Mouse (Mus musculus) kidney, postnatal 10 days (tissue): ENCODE results near the gene Pdk2.

ENCODE experiments used
- DNase-seq: peaks from one replicate; pipeline ENCODE4 v3.0.0; 2021; ENCODE audit warnings: mixed read lengths

Gene Pdk2

GRCm38 (mm10) chr11:94986435-94986834 lies 54.7 kb downstream of the Pdk2 start:
- DNase-seq = no peak

DNA sequence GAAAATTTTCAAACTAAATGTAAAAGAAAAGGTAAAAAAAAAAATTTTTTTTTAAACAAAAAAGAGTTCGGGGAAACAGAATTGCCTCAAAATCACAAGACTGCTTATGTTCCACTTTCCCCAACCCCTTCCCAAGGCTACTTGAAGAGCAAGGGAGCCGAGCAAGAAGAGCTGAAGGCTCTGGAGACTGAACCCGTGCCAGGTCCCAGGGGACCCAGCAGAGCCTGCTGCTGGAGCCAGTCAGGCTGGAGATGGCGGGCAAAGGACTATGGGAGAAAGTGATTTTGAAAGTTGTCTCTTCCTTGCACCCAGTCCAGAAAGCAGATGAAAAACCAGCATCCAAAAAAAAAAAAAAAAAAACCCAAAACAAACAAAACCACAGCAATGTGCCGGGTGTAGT lies 55.3 kb downstream of the Pdk2 start:
- no peak for DNase-seq

- DNase-seq = no peak
Measured at GRCm38 (mm10) chr11:94985140-94985539, 56.0 kb downstream of the Pdk2 start.

DNA sequence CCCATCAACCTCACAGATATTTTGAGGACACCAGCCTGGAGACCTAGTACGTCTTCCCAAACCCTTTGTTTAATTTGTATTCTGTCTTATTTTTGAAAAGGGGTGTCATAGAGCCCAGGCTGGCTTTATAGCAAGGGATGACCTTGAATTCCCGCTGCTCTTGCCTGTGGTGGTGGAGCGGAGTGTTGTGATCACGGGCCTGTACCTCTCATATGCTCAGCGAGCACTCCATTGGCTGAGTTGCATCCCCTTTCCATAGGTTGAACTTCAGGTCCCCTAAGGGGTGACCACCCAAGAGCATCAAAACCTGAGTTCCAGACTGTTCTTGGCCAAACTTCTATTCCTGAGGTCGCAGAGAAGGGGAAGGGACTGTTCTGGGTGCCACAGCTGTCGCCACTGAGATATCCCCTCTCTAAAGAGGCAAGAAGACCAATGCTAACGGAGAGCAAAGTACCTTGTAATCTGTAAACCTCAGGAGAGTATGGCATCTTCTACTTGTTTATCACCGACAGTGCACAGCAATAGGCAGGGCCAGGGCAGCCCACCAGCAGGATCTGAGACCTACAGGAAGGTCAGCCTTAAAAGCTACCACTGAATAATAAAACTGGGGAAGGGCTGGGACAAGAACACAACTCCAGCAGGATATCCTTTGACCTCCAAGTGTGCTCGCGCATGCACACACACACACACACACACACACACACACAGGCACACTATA lies 61.5 kb downstream of the Pdk2 start:
- no peak for DNase-seq

GRCm38 (mm10) chr11:94978947-94979346 lies 62.2 kb downstream of the Pdk2 start:
- DNase-seq = peak; percentile 98

DNA sequence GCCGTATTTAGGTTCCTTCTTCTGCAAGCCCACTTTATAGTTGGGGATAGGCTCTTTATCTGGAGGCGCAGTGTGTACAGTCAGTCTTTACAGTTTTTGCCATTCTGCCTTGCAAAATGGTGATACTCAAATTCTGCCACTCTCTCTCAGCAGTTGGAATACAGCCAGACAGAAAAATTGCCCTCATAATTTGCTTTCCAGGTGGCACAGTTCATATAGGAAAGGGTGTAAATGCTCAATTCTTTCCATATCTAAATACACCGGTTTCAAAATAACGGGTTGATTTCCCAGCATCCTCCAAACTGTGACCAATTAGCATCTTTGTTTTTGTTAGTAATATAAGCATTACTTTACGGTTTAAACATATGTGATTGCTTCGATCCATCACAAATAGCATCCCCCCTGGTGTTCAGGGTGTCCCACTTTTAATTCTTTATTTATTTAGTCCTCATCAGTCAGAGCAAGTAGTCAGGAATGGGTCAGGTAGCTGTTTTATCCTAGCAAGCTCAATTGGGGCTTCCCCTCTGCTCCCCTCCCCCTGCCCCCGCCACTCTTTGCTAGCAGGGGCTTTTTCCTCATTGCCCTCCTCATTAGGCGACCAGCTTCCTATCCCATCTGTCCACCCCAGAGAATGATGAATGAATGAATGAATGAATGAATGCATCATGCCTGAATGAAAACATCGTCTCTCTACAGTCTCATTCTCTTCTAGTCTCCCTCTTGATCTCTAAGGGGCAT lies 62.8 kb downstream of the Pdk2 start:
- no peak for DNase-seq
